Mouse (Mus musculus): ENCODE results near the gene Nop56. TPM values are rescaled to one million over a fixed set of nuclear protein-coding genes. Genes with fewer than 3 reads are reported as not detected.

Gene Nop56
- total RNA-seq, 1 experiment = 1,148 TPM

DNA sequence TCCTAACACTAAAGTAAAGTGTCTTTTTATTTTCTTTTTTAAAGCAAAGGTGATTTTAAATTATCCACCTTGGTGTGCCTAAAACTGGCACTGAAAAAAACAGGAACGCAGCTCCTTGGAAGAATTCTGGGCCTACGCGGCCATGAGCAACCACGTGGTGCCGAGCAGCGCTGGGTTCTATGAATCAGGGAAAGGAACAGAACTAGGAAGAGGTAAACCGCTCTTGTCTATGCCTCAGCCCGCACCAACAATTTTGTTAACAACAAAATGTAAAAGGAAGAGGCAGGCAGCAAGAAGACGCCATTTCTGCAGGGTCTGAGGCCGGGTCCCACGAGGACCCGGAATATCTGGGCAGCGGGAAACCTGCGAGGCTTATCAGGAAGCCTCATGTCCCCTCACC is 498 bp upstream of the Nop56 start:
- Histone ChIP-seq H3K9ac (ENCODE audit: insufficient read depth, low read depth, low read length, poor library complexity, severe bottlenecking) (peak overlapping the region; percentile 94), H3K36me3 (ENCODE audit: control insufficient read depth, insufficient read depth, low read length, poor library complexity, severe bottlenecking) (peaks cover 40% of the 10 kb centered on the region), H3K27ac (ENCODE audit: insufficient read depth, low read depth, low read length, poor library complexity, severe bottlenecking) (peak overlapping the region; percentile 86), H3K4me3 (ENCODE audit: insufficient read depth in 1 of 2, low read depth in 1 of 2, low read length in 2 of 2, poor library complexity in 1 of 2, severe bottlenecking in 1 of 2) (peak overlapping the region; percentile 72 to 83), H3K4me1 (ENCODE audit: control insufficient read depth in 2 of 2, insufficient read depth in 2 of 2, low read length in 2 of 2, poor library complexity in 1 of 2) (no peaks in the 10 kb centered on the region), H3K9me3 (ENCODE audit: control insufficient read depth, insufficient read depth, low read depth, low read length) (no peaks in the 10 kb centered on the region)
- no peak for DNase-seq (ENCODE audit: low read depth, low spot score)
- no peak for TF ChIP-seq ZNF384 (IDR thresholded peaks at IDR 0.05; ENCODE audit: low read depth, low read length)
- no peak; the same call in 1 of the 2 replicates for TF ChIP-seq HCFC1 (IDR thresholded peaks at IDR 0.05; ENCODE audit: borderline replicate concordance, insufficient read depth, low read length)
- no peak for TF ChIP-seq MAFK (IDR thresholded peaks at IDR 0.05; ENCODE audit: insufficient read depth, low read depth, low read length)
- no peak for TF ChIP-seq CHD2 (IDR thresholded peaks at IDR 0.05; ENCODE audit: low read depth, low read length)
- TF ChIP-seq ZC3H11A (IDR thresholded peaks at IDR 0.05; ENCODE audit: borderline replicate concordance, low read depth, low read length) = no peak
- in situ Hi-C loops (cut with MboI; ENCODE audit: low sequenced_read_pairs in 2 of 2, unreplicated experiment in 2 of 2) = no loop called here

DNA sequence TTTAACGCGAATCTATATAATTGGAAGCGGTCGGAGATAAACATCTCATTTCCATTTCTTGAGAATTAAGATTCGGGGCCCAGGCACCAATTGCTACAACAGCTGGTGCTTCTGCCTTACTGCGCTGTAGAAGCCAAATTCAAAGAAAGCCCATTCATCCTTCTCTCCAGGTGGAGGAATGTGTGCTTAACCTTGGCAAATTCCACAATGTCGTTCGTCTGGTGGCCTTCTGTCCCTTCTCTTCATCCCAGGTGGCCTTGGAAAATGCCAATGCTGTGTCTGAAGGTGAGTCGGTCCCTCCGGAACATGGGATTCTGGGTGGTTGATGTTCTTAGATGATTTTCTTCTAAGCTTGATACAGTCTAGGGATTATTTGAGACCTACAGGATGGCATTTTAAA is 632 bp downstream of the Nop56 start:
- no peak for DNase-seq (ENCODE audit: low read depth, low spot score)
- Histone ChIP-seq H3K27ac (ENCODE audit: insufficient read depth, low read depth, low read length, poor library complexity, severe bottlenecking) (peak overlapping the region; percentile 73; the same call in 1 of the 2 replicates), H3K9me3 (ENCODE audit: control insufficient read depth, insufficient read depth, low read depth, low read length) (no peaks in the 10 kb centered on the region), H3K9ac (ENCODE audit: insufficient read depth, low read depth, low read length, poor library complexity, severe bottlenecking) (peak overlapping the region; percentile 93), H3K4me1 (ENCODE audit: control insufficient read depth in 2 of 2, insufficient read depth in 2 of 2, low read length in 2 of 2, poor library complexity in 1 of 2) (no peaks in the 10 kb centered on the region), H3K4me3 (ENCODE audit: insufficient read depth in 1 of 2, low read depth in 1 of 2, low read length in 2 of 2, poor library complexity in 1 of 2, severe bottlenecking in 1 of 2) (peak overlapping the region; percentile 76 to 89), H3K36me3 (ENCODE audit: control insufficient read depth, insufficient read depth, low read length, poor library complexity, severe bottlenecking) (peaks cover 48% of the 10 kb centered on the region)
- TF ChIP-seq ZNF384 (IDR thresholded peaks at IDR 0.05; ENCODE audit: low read depth, low read length) (no peak), ZC3H11A (IDR thresholded peaks at IDR 0.05; ENCODE audit: borderline replicate concordance, low read depth, low read length) (no peak), HCFC1 (IDR thresholded peaks at IDR 0.05; ENCODE audit: borderline replicate concordance, insufficient read depth, low read length) (no peak), MAFK (IDR thresholded peaks at IDR 0.05; ENCODE audit: insufficient read depth, low read depth, low read length) (no peak)
- in situ Hi-C loops (cut with MboI; ENCODE audit: low sequenced_read_pairs in 2 of 2, unreplicated experiment in 2 of 2) = no loop called here

GRCm38 (mm10) chr2:130275649-130276048 is 1.4 kb downstream of the Nop56 start:
- peak overlapping the region; percentile 55 for H3K9ac ChIP-seq (ENCODE audit: insufficient read depth, low read depth, low read length, poor library complexity, severe bottlenecking)
- no peaks in the 10 kb centered on the region for H3K4me1 ChIP-seq (ENCODE audit: control insufficient read depth in 2 of 2, insufficient read depth in 2 of 2, low read length in 2 of 2, poor library complexity in 1 of 2)
- no peaks in the 10 kb centered on the region for H3K9me3 ChIP-seq (ENCODE audit: control insufficient read depth, insufficient read depth, low read depth, low read length)
- TF ChIP-seq MAFK (IDR thresholded peaks at IDR 0.05; ENCODE audit: insufficient read depth, low read depth, low read length) = no peak
- no peak for TF ChIP-seq ZNF384 (IDR thresholded peaks at IDR 0.05; ENCODE audit: low read depth, low read length)
- TF ChIP-seq CHD2 (IDR thresholded peaks at IDR 0.05; ENCODE audit: low read depth, low read length) = no peak
- no peak for TF ChIP-seq HCFC1 (IDR thresholded peaks at IDR 0.05; ENCODE audit: borderline replicate concordance, insufficient read depth, low read length)
- no peak for TF ChIP-seq ZC3H11A (IDR thresholded peaks at IDR 0.05; ENCODE audit: borderline replicate concordance, low read depth, low read length)
- peak; percentile 81 for DNase-seq (ENCODE audit: low read depth, low spot score)
- H3K4me3 ChIP-seq (ENCODE audit: insufficient read depth in 1 of 2, low read depth in 1 of 2, low read length in 2 of 2, poor library complexity in 1 of 2, severe bottlenecking in 1 of 2) = peak overlapping the region; percentile 76 to 89
- in situ Hi-C loops (cut with MboI; ENCODE audit: low sequenced_read_pairs in 2 of 2, unreplicated experiment in 2 of 2) = no loop called here
- H3K27ac ChIP-seq (ENCODE audit: insufficient read depth, low read depth, low read length, poor library complexity, severe bottlenecking) = no peak overlapping the region
- peaks cover 55% of the 10 kb centered on the region for H3K36me3 ChIP-seq (ENCODE audit: control insufficient read depth, insufficient read depth, low read length, poor library complexity, severe bottlenecking)

- in situ Hi-C loops (cut with MboI; ENCODE audit: low sequenced_read_pairs in 2 of 2, unreplicated experiment in 2 of 2) = no loop called here
Measured at GRCm38 (mm10) chr2:130279600-130280091, 5.4 kb downstream of the Nop56 start.

More at GRCm38 (mm10) chr2:130279600-130280091, 5.4 kb downstream of the Nop56 start:
- Histone ChIP-seq H3K4me1 (ENCODE audit: control insufficient read depth in 2 of 2, insufficient read depth in 2 of 2, low read length in 2 of 2, poor library complexity in 1 of 2) (no peaks in the 10 kb centered on the region), H3K27ac (ENCODE audit: insufficient read depth, low read depth, low read length, poor library complexity, severe bottlenecking) (no peak overlapping the region), H3K36me3 (ENCODE audit: control insufficient read depth, insufficient read depth, low read length, poor library complexity, severe bottlenecking) (peaks cover 71% of the 10 kb centered on the region), H3K4me3 (ENCODE audit: insufficient read depth in 1 of 2, low read depth in 1 of 2, low read length in 2 of 2, poor library complexity in 1 of 2, severe bottlenecking in 1 of 2) (no peak overlapping the region), H3K9ac (ENCODE audit: insufficient read depth, low read depth, low read length, poor library complexity, severe bottlenecking) (no peak overlapping the region), H3K9me3 (ENCODE audit: control insufficient read depth, insufficient read depth, low read depth, low read length) (no peaks in the 10 kb centered on the region)
- TF ChIP-seq ZC3H11A (IDR thresholded peaks at IDR 0.05; ENCODE audit: borderline replicate concordance, low read depth, low read length) (no peak), CHD2 (IDR thresholded peaks at IDR 0.05; ENCODE audit: low read depth, low read length) (no peak; the same call in none of the 2 replicates), ZNF384 (IDR thresholded peaks at IDR 0.05; ENCODE audit: low read depth, low read length) (no peak), MAFK (IDR thresholded peaks at IDR 0.05; ENCODE audit: insufficient read depth, low read depth, low read length) (no peak), HCFC1 (IDR thresholded peaks at IDR 0.05; ENCODE audit: borderline replicate concordance, insufficient read depth, low read length) (no peak; the same call in 1 of the 2 replicates)
- peak; percentile 31 for DNase-seq (ENCODE audit: low read depth, low spot score)
